Mouse (Mus musculus): ENCODE data around the gene Ube2cbp.

The Ube2cbp gene

GRCm38 (mm10) chr9:86423331-86423730, 41.4 kb downstream of the Ube2cbp start:
- no peak for DNase-seq

- DNase-seq = no peak
Measured at GRCm38 (mm10) chr9:86419366-86419765, 45.4 kb downstream of the Ube2cbp start.

GRCm38 (mm10) chr9:86417971-86418370, 46.8 kb downstream of the Ube2cbp start:
- no peak for DNase-seq

GRCm38 (mm10) chr9:86395785-86396184, 69.0 kb downstream of the Ube2cbp start:
- DNase-seq = no peak

GRCm38 (mm10) chr9:86395012-86395411, 69.7 kb downstream of the Ube2cbp start:
- no peak for DNase-seq

GRCm38 (mm10) chr9:86393586-86394272, 71.0 kb downstream of the Ube2cbp start:
- DNase-seq = no peak

- DNase-seq = no peak
Measured at GRCm38 (mm10) chr9:86391467-86391866, 73.3 kb downstream of the Ube2cbp start.

GRCm38 (mm10) chr9:86390713-86391112, 74.0 kb downstream of the Ube2cbp start:
- DNase-seq = no peak

- DNase-seq = no peak
Measured at GRCm38 (mm10) chr9:86388538-86388937, 76.2 kb downstream of the Ube2cbp start.

GRCm38 (mm10) chr9:86376923-86377322, 87.8 kb downstream of the Ube2cbp start:
- no peak for DNase-seq

GRCm38 (mm10) chr9:86372783-86373567, 91.8 kb downstream of the Ube2cbp start:
- DNase-seq = no peak

- DNase-seq = no peak
Measured at GRCm38 (mm10) chr9:86369208-86369607, 95.5 kb downstream of the Ube2cbp start.

GRCm38 (mm10) chr9:86360536-86360935, 104.2 kb downstream of the Ube2cbp start:
- DNase-seq = peak in 1 of 2 experiments; percentile 26

GRCm38 (mm10) chr9:86355851-86356250, 108.9 kb downstream of the Ube2cbp start:
- no peak for DNase-seq

GRCm38 (mm10) chr9:86351491-86351890, 113.3 kb downstream of the Ube2cbp start:
- DNase-seq = no peak

- DNase-seq = no peak
Measured at GRCm38 (mm10) chr9:86336792-86337191, 128.0 kb downstream of the Ube2cbp start.

GRCm38 (mm10) chr9:86336361-86336760, 128.4 kb downstream of the Ube2cbp start:
- DNase-seq = no peak

GRCm38 (mm10) chr9:86335588-86335987, 129.2 kb downstream of the Ube2cbp start:
- no peak for DNase-seq

- no peak for DNase-seq
Measured at GRCm38 (mm10) chr9:86334357-86334756, 130.4 kb downstream of the Ube2cbp start.

GRCm38 (mm10) chr9:86330591-86330990, 134.2 kb downstream of the Ube2cbp start:
- no peak for DNase-seq

GRCm38 (mm10) chr9:86328270-86328669, 136.5 kb downstream of the Ube2cbp start:
- no peak for DNase-seq

- DNase-seq = no peak
Measured at GRCm38 (mm10) chr9:86327341-86327740, 137.4 kb downstream of the Ube2cbp start.

- DNase-seq = no peak
Measured at GRCm38 (mm10) chr9:86324772-86325171, 140.0 kb downstream of the Ube2cbp start.

GRCm38 (mm10) chr9:86319516-86320140, 145.1 kb downstream of the Ube2cbp start:
- no peak for DNase-seq
